Mouse (Mus musculus) thymus, adult 2 months (tissue): ENCODE results near the gene Wars2. TPM values are rescaled to one million over a fixed set of nuclear protein-coding genes. Genes with fewer than 3 reads are reported as not detected.

Source experiments
- DNase-seq: peaks from one replicate; pipeline ENCODE4 v3.0.0; 2021
- H3K27ac ChIP-seq: fragments of 200-500 bp; 2 replicates; pipeline ENCODE4 v1.5.1; 2012; ENCODE audit warnings: low read length, control low read depth; ENCODE audit not compliant: control insufficient read depth, insufficient read depth
- H3K27me3 ChIP-seq: fragments of 200-500 bp; 2 replicates; pipeline ENCODE4 v1.6.1; 2012; ENCODE audit warnings: mild to moderate bottlenecking, low read length, moderate library complexity, mixed read lengths; ENCODE audit not compliant: control insufficient read depth, insufficient read depth
- H3K36me3 ChIP-seq: fragments of 200-500 bp; 2 replicates; pipeline ENCODE4 v1.6.1; 2012; ENCODE audit warnings: mild to moderate bottlenecking, low read length, moderate library complexity; ENCODE audit not compliant: control insufficient read depth, insufficient read depth
- H3K4me1 ChIP-seq: fragments of 200-500 bp; replicated peaks from 2 replicates; pipeline ENCODE4 v1.6.1; 2012; ENCODE audit warnings: low read length; ENCODE audit not compliant: control insufficient read depth, insufficient read depth
- H3K4me3 ChIP-seq: fragments of 200-500 bp; 2 replicates; pipeline ENCODE4 v1.5.1; 2012; ENCODE audit warnings: mild to moderate bottlenecking, low read length, control low read depth, moderate library complexity; ENCODE audit not compliant: control insufficient read depth, insufficient read depth
- CTCF ChIP-seq: fragments of 200-500 bp; IDR thresholded peaks from 2 replicates; pipeline ENCODE4 v1.5.1; 2012; ENCODE audit warnings: mild to moderate bottlenecking, control low read depth, low read length, moderate library complexity, borderline replicate concordance; ENCODE audit not compliant: control insufficient read depth, poor library complexity, insufficient read depth; ENCODE audit errors: extremely low read depth
- POLR2A ChIP-seq: fragments of 200-500 bp; IDR thresholded peaks from 2 replicates; pipeline ENCODE4 v1.6.1; 2012; ENCODE audit warnings: mild to moderate bottlenecking, low read length, control low read depth, moderate library complexity; ENCODE audit not compliant: control insufficient read depth, poor library complexity, insufficient read depth; ENCODE audit errors: extremely low read depth
- WGBS: fragments of 180-500 bp; shearing (Covaris S2); methylation state at CpG from one replicate; pipeline ENCODE4 v1.1.7; 2018; 5-methylcytosine and 5-hydroxymethylcytosine counted together
- polyA plus RNA-seq: library from polyadenylated mRNA; depleted of rRNA; stranded (reverse); fragments of >200 nt; gene quantifications from 2 replicates; pipeline ENCODE4 v1.2.3, GENCODE M21; 2012

The Wars2 gene
- polyA plus RNA-seq, 1 experiment: 6.0 TPM

- H3K27ac ChIP-seq: no peak overlapping the region
- TF ChIP-seq CTCF: no peak
- TF ChIP-seq POLR2A: no peak
- WGBS: 83% methylated on average over 1 of the region's 1 CpGs
These were observed 43.5 kb downstream of the Wars2 start for GRCm38 (mm10) chr3:99184373-99184772.

GRCm38 (mm10) chr3:99188097-99188496, 47.2 kb downstream of the Wars2 start:
- 88% methylated on average over 1 of the region's 1 CpGs for WGBS
- TF ChIP-seq CTCF: no peak
- TF ChIP-seq POLR2A: no peak
- Histone ChIP-seq H3K4me3 (no peak overlapping the region), H3K27ac (no peak overlapping the region), H3K36me3 (no peaks in the 10 kb centered on the region), H3K27me3 (no peaks in the 10 kb centered on the region), H3K4me1 (peaks cover 7% of the 10 kb centered on the region)
- DNase-seq: no peak

More at GRCm38 (mm10) chr3:99184373-99184772, 43.5 kb downstream of the Wars2 start:
- Histone ChIP-seq H3K27me3 (no peaks in the 10 kb centered on the region), H3K4me3 (no peak overlapping the region), H3K36me3 (no peaks in the 10 kb centered on the region), H3K4me1 (no peaks in the 10 kb centered on the region)
- no peak for DNase-seq

GRCm38 (mm10) chr3:99193576-99193975, 52.7 kb downstream of the Wars2 start:
- no peak for TF ChIP-seq POLR2A
- no peak for TF ChIP-seq CTCF

GRCm38 (mm10) chr3:99203331-99203730, 62.5 kb downstream of the Wars2 start:
- H3K36me3 ChIP-seq: no peaks in the 10 kb centered on the region
- no peaks in the 10 kb centered on the region for H3K4me1 ChIP-seq
- DNase-seq: no peak
- no peak overlapping the region for H3K4me3 ChIP-seq
- no peak overlapping the region for H3K27ac ChIP-seq
- no peaks in the 10 kb centered on the region for H3K27me3 ChIP-seq
- TF ChIP-seq POLR2A (no peak), CTCF (no peak)

More at GRCm38 (mm10) chr3:99193576-99193975, 52.7 kb downstream of the Wars2 start:
- Histone ChIP-seq H3K27ac (peak overlapping the region; percentile 91), H3K4me3 (no peak overlapping the region), H3K36me3 (no peaks in the 10 kb centered on the region), H3K27me3 (no peaks in the 10 kb centered on the region), H3K4me1 (peaks cover 13% of the 10 kb centered on the region)
- peak; percentile 47 for DNase-seq
- WGBS: 47% methylated on average over 4 of the region's 4 CpGs

GRCm38 (mm10) chr3:99208416-99208815, 67.5 kb downstream of the Wars2 start:
- WGBS: 91% methylated on average over 1 of the region's 1 CpGs
- no peak overlapping the region for H3K27ac ChIP-seq
- H3K4me3 ChIP-seq: no peak overlapping the region
- DNase-seq: no peak
- H3K4me1 ChIP-seq: peaks cover 5% of the 10 kb centered on the region
- H3K27me3 ChIP-seq: no peaks in the 10 kb centered on the region
- no peaks in the 10 kb centered on the region for H3K36me3 ChIP-seq
- TF ChIP-seq POLR2A (no peak), CTCF (no peak)

GRCm38 (mm10) chr3:99211105-99211698, 70.3 kb downstream of the Wars2 start:
- Histone ChIP-seq H3K36me3 (no peaks in the 10 kb centered on the region), H3K4me3 (no peak overlapping the region), H3K4me1 (peaks cover 5% of the 10 kb centered on the region), H3K27me3 (no peaks in the 10 kb centered on the region), H3K27ac (no peak overlapping the region)
- TF ChIP-seq CTCF (no peak), POLR2A (no peak)
- 94% methylated on average over 14 of the region's 14 CpGs for WGBS
- DNase-seq: no peak

GRCm38 (mm10) chr3:99227807-99228206, 86.9 kb downstream of the Wars2 start:
- Histone ChIP-seq H3K27ac (no peak overlapping the region), H3K4me1 (no peaks in the 10 kb centered on the region), H3K36me3 (no peaks in the 10 kb centered on the region), H3K4me3 (no peak overlapping the region), H3K27me3 (no peaks in the 10 kb centered on the region)
- no peak for DNase-seq
- WGBS: 86% methylated on average over 2 of the region's 2 CpGs
- TF ChIP-seq POLR2A (no peak), CTCF (no peak)
